Mouse (Mus musculus) natural killer cell, adult 2 months (primary cell): ENCODE measurements at regions not wholly inside any gene's neighbourhood (a gene's known extent, or its start where the extent isn't known, plus 50 kb on each side); places are given as distances from the start of the nearest gene placed in this dataset.

ENCODE experiments used
- DNase-seq, 2 experiments: peaks; one replicate each; pipeline ENCODE4 v3.0.0; 2022; ENCODE audit warnings: low spot score in 2 of 2

DNA sequence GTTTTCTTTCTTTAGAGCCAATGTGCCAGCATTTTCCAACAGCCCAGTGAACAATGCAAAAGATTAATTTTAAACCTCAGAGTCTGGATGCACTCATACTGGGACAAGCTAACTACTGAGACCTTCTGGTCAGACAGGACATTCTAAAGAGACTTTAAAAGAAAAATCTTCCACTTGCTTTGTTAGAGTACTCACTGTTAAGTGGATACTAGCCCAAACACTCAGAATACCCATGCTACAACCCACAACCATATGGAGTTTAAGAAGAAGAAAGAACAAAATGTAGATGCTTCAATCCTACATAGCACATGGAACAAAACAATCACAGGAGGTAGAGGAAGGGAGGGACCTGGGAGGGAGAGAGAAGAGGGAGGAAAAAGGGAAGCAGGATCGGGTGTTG lies 167.3 kb upstream of the Slc35b3 start:
- no peak for DNase-seq

DNA sequence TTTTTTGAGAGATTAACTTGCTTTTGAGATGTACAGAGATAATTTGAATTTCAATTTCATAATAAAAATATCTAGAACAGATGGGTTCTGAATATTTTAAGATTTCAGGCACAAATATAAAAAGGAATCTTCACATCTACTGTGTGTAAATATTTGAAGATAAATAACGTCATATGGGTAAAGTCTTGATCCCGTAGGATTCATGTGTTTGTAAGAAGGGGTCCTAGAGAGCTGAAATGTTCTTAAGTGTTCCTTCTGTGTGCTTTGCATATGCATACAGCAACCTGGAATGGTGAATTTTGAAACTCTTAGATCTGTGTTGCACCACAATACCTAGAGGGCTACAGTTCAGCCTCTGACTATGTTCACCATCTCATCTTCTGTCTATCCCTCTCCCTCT lies 131.4 kb upstream of the Slc35b3 start:
- no peak for DNase-seq

DNA sequence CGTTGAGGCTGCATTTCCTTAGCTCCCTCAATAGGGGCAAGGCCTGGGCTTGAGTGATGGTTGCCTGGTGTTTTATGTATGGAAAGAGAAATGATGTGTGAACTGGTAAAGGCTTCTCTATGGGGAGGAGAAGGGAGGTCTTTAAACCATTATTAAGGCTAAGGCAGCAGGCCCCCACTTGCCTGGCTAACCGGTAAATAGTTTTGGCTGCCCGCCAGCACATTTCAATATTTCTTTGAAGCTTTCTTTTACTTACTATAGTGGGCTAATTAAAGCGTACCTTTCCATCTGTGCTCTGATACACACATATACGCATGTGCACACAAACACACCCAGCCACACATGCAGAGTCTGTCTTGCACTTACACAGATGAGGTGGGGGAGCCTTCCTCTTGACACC lies 123.9 kb upstream of the Slc35b3 start:
- no peak for DNase-seq

DNA sequence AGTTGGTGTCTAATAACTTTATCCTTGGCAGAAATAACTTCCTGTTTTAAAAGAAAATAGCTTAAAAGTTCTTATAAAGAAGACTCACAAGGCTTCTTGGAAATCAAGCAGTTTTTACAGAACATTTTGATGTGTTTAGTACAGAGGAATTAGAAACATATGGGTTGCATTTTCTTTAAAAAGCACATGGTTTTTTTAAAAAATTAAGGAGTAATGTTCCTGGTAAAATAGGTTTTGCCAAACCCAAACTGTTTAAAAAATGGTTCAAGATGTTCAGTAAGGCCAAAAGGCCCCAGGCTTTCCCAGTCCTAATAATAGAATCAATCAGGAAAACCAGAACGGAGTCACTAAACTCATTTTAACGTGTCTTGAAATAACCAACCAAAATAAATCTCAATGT lies 113.5 kb upstream of the Slc35b3 start:
- DNase-seq: no peak

DNA sequence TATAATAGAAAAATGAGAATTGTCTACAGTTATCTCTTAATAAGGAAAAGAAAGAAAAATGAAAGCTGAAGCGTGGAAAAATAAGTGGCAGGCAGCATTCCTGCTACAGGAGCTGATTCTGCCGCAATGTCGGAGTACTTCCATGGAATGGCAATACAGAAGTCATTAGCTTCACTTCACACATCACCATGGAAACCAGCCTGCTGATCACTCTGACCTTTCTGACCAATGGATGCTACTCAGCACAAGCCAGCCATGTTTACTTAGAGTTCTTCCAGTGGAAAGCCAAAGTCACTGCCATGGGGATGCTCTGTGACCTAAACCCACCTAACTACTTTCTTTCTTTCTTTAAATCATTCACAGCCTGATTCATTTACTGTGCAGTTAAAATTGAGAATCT lies 71.6 kb upstream of the Slc35b3 start:
- no peak for DNase-seq

DNA sequence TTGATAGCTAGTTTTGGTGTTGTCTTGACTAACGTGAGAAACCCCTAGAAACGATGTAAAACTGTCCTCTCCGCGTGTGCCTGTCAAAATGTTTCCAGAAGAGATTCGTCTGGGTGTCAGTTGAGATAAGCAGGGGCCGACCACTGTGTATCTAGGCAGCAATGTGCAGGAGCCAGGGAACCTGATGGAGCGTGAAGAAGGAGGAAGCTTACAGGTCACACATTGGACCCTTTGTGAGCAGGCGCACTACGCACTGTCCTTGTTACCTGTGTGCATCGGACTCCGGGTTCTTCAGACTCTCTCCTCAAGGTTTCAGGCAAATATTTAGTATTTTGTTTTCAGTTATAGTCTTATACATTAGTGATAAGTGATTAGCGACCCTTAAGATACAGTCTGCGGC lies 59.5 kb upstream of the Slc35b3 start:
- no peak for DNase-seq

DNA sequence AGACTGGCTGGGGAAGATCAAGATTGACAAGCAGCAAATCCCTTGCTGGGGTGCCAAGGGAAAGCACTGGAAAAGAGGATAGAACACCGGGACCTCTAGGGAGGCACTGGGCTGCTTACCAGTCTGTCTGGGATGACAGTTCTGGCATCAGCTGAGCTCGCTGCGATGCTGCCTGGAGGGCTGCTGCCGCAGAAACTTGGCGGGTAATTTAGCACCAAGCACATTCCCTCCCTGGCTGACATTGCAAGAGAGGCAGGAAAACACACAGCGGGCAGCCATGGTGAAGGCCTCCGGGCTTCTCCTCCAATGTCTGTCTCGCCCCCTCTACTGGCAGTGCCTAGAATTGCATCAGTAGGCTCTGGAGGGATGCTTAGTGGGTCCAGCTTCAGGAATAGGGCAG lies 51.0 kb upstream of the Slc35b3 start:
- DNase-seq: peak; percentile 13 to 37
